Comparison of ENCODE assay signal across 7 mouse cellular contexts in genomic region chr17:33999341-34000149, GRCm38 (mm10). TPM values are rescaled to one million over a fixed set of nuclear protein-coding genes. Genes with fewer than 3 reads are reported as not detected.
DNase-seq lines count a peak whose midpoint lies in the region; ATAC-seq and TF ChIP-seq lines count a peak whose summit lies in the region.

No protein-coding gene starts in this region.

- no peak for TF ChIP-seq POLR2A in MEL (IDR thresholded peaks at IDR 0.05; ENCODE audit: control insufficient read depth in 1 of 2, insufficient read depth in 1 of 2, low read depth in 1 of 2, low read length in 2 of 2, poor library complexity in 1 of 2)
- TF ChIP-seq POLR2A in kidney, adult 2 months (IDR thresholded peaks at IDR 0.05; ENCODE audit: low read depth, low read length) = no peak

- no peak for ATAC-seq in forebrain, embryonic 15.5 days (replicated peaks)
- peak; percentile 28 for ATAC-seq in lung, postnatal 0 days
- ATAC-seq in stomach, embryonic 15.5 days (ENCODE audit: insufficient read depth, low FRiP score, low read depth) = peak; percentile 44; the same call in 1 of the 2 replicates

- no peak for TF ChIP-seq CTCF in MEL (IDR thresholded peaks at IDR 0.05 in 2 of 3, conservative IDR thresholded peaks at IDR 0.05 in 1 of 3; ENCODE audit: control insufficient read depth in 1 of 3, insufficient read depth in 1 of 3, low read depth in 2 of 3, low read length in 3 of 3, poor library complexity in 1 of 3, severe bottlenecking in 1 of 3)
- no peak for TF ChIP-seq CTCF in kidney, adult 2 months (conservative IDR thresholded peaks at IDR 0.05; ENCODE audit: insufficient read depth, insufficient read length, low read depth, low read length)
- TF ChIP-seq CTCF in lung, postnatal 0 days (IDR thresholded peaks at IDR 0.05) = no peak

- no peak for TF ChIP-seq EP300 in MEL (IDR thresholded peaks at IDR 0.05; ENCODE audit: low read depth in 1 of 2, low read length in 2 of 2)
- no peak for TF ChIP-seq EP300 in lung, postnatal 0 days (IDR thresholded peaks at IDR 0.05)

- no peaks in the 10 kb centered on the region for H3K9me3 ChIP-seq in MEL (replicated peaks; ENCODE audit: insufficient read depth, low read length)
- no peaks in the 10 kb centered on the region for H3K9me3 ChIP-seq in forebrain, embryonic 15.5 days
- no peaks in the 10 kb centered on the region for H3K9me3 ChIP-seq in lung, postnatal 0 days (ENCODE audit: low read length)
- no peaks in the 10 kb centered on the region for H3K9me3 ChIP-seq in stomach, embryonic 15.5 days

- H3K4me2 ChIP-seq in forebrain, embryonic 15.5 days (replicated peaks) = peak overlapping the region; percentile 75
- H3K4me2 ChIP-seq in lung, postnatal 0 days (replicated peaks; ENCODE audit: low read depth, low read length) = peak overlapping the region; percentile 93
- peak overlapping the region; percentile 100 for H3K4me2 ChIP-seq in stomach, embryonic 15.5 days

- WGBS in forebrain, embryonic 15.5 days = 2% methylated on average over 87 of the region's 87 CpGs
- WGBS in kidney, adult 2 months = 2% methylated on average over 87 of the region's 87 CpGs
- 2% methylated on average over 69 of the region's 87 CpGs for WGBS in lung, postnatal 0 days
- WGBS in stomach, embryonic 15.5 days = 3% methylated on average over 87 of the region's 87 CpGs

- peaks cover 2% of the 10 kb centered on the region for H3K79me2 ChIP-seq in MEL (ENCODE audit: control insufficient read depth, insufficient read depth, low read length, poor library complexity)

- H3K36me3 ChIP-seq in MEL (ENCODE audit: control insufficient read depth in 1 of 2, insufficient read depth in 2 of 2, low read length in 2 of 2) = no peaks in the 10 kb centered on the region
- H3K36me3 ChIP-seq in forebrain, embryonic 15.5 days = no peaks in the 10 kb centered on the region
- no peaks in the 10 kb centered on the region for H3K36me3 ChIP-seq in kidney, adult 2 months (ENCODE audit: control insufficient read depth, insufficient read depth, low read length)
- no peaks in the 10 kb centered on the region for H3K36me3 ChIP-seq in lung, postnatal 0 days (ENCODE audit: insufficient read depth, low read length)
- H3K36me3 ChIP-seq in stomach, embryonic 15.5 days = no peaks in the 10 kb centered on the region

- no peak for TF ChIP-seq RAD21 in MEL (IDR thresholded peaks at IDR 0.05; ENCODE audit: low read depth, low read length)

- no peaks in the 10 kb centered on the region for H3K27me3 ChIP-seq in MEL (ENCODE audit: control insufficient read depth in 1 of 2, insufficient read depth in 2 of 2, low read length in 2 of 2)
- H3K27me3 ChIP-seq in forebrain, embryonic 15.5 days = peaks cover 24% of the 10 kb centered on the region
- H3K27me3 ChIP-seq in kidney, adult 2 months (replicated peaks; ENCODE audit: control insufficient read depth, insufficient read depth, low read length) = no peaks in the 10 kb centered on the region
- no peaks in the 10 kb centered on the region for H3K27me3 ChIP-seq in lung, postnatal 0 days (replicated peaks; ENCODE audit: insufficient read depth, low read length)
- H3K27me3 ChIP-seq in stomach, embryonic 15.5 days (replicated peaks) = peaks cover 19% of the 10 kb centered on the region; the same call in 1 of the 2 replicates

- H3K4me3 ChIP-seq in MEL (ENCODE audit: control insufficient read depth in 1 of 2, insufficient read depth in 1 of 2, low read depth in 2 of 2, low read length in 2 of 2) = peak overlapping the region; percentile 81 to 83
- H3K4me3 ChIP-seq in forebrain, embryonic 15.5 days = peak overlapping the region; percentile 45
- H3K4me3 ChIP-seq in kidney, adult 2 months (ENCODE audit: insufficient read depth, low read depth, low read length) = peak overlapping the region; percentile 72
- H3K4me3 ChIP-seq in lung, postnatal 0 days (ENCODE audit: low read depth, low read length) = peak overlapping the region; percentile 73
- peak overlapping the region; percentile 59 for H3K4me3 ChIP-seq in stomach, embryonic 15.5 days (replicated peaks)

- H3K9ac ChIP-seq in MEL (ENCODE audit: control insufficient read depth, low read depth, low read length, poor library complexity, severe bottlenecking) = peak overlapping the region; percentile 84
- H3K9ac ChIP-seq in forebrain, embryonic 15.5 days (replicated peaks) = peak overlapping the region; percentile 47
- H3K9ac ChIP-seq in lung, postnatal 0 days (replicated peaks; ENCODE audit: low read depth) = peak overlapping the region; percentile 52
- peak overlapping the region; percentile 60 for H3K9ac ChIP-seq in stomach, embryonic 15.5 days

- no peak overlapping the region for H3K27ac ChIP-seq in MEL (ENCODE audit: control insufficient read depth, low read depth, low read length)
- H3K27ac ChIP-seq in forebrain, embryonic 15.5 days (replicated peaks) = no peak overlapping the region
- peak overlapping the region; percentile 6 for H3K27ac ChIP-seq in kidney, adult 2 months (ENCODE audit: insufficient read depth, low read depth, low read length)
- no peak overlapping the region for H3K27ac ChIP-seq in lung, postnatal 0 days (ENCODE audit: low read length)
- H3K27ac ChIP-seq in stomach, embryonic 15.5 days = no peak overlapping the region

- peak; percentile 69 for DNase-seq in CD4-positive, CD25-positive, alpha-beta regulatory T cell, adult 2 months (ENCODE audit: low read depth, low spot score)
- DNase-seq in MEL (ENCODE audit: low read depth, low spot score) = peak; percentile 51
- DNase-seq in kidney, adult 2 months = peak; percentile 59
- DNase-seq in lung, postnatal 0 days (ENCODE audit: low spot score) = peak; percentile 37
- DNase-seq in frontal cortex, postnatal 10 days (ENCODE audit: low spot score in 2 of 2) = no peak

- no peaks in the 10 kb centered on the region for H3K4me1 ChIP-seq in MEL (ENCODE audit: control insufficient read depth in 1 of 2, insufficient read depth in 2 of 2, low read length in 2 of 2)
- H3K4me1 ChIP-seq in forebrain, embryonic 15.5 days = peaks cover 15% of the 10 kb centered on the region
- H3K4me1 ChIP-seq in kidney, adult 2 months (ENCODE audit: control insufficient read depth, insufficient read depth, low read length) = no peaks in the 10 kb centered on the region
- H3K4me1 ChIP-seq in lung, postnatal 0 days (ENCODE audit: insufficient read depth, low read depth, low read length) = no peaks in the 10 kb centered on the region
- peaks cover 8% of the 10 kb centered on the region for H3K4me1 ChIP-seq in stomach, embryonic 15.5 days

TF ChIP-seq in MEL, 35 proteins besides CTCF, POLR2A, EP300 and RAD21 (continues in another document):
- TF ChIP-seq RCOR1 (IDR thresholded peaks at IDR 0.05; ENCODE audit: low read depth, low read length) (no peak), MAZ (IDR thresholded peaks at IDR 0.05; ENCODE audit: low read depth, low read length) (no peak), ZC3H11A (IDR thresholded peaks at IDR 0.05; ENCODE audit: low read depth, low read length) (no peak), TCF12 (IDR thresholded peaks at IDR 0.05; ENCODE audit: low read depth, low read length) (no peak)

RNA-seq across cellular contexts. Expression of gene H2-K1, which starts 0.6 kb away (rescaled TPM):
- 81.1 and 87.9 TPM in 2 replicates for total RNA-seq in MEL (2012; rRNA removed)
- 100 to 1,000 TPM in 1 of 2 experiments, not detected in 1; 113 TPM for polyA plus RNA-seq in MEL (2012; ENCODE audit: insufficient read depth in 1 of 2, insufficient read length in 2 of 2, low read depth in 1 of 2, low replicate concordance in 2 of 2, missing spikeins in 1 of 2)
- polyA plus RNA-seq in forebrain, embryonic 15.5 days (2015; fragmentation: Nextera tagmentation; extraction: Ambion mirVana) = 8.1 and 13.0 TPM in 2 replicates
- 1,162 and 1,255 TPM in 2 replicates for polyA plus RNA-seq in kidney, adult 2 months (2012; rRNA removed)
- 213 and 222 TPM in 2 replicates for polyA plus RNA-seq in lung, postnatal 0 days (2015; fragmentation: Nextera tagmentation; extraction: Ambion mirVana)
- 112 and 124 TPM in 2 replicates for polyA plus RNA-seq in stomach, embryonic 15.5 days (2015; fragmentation: Nextera tagmentation; extraction: Ambion mirVana)

RNA-seq across cellular contexts. Expression of gene Ring1, which starts 24.9 kb away (rescaled TPM):
- total RNA-seq in MEL (2012; rRNA removed) = 12.4 and 18.3 TPM in 2 replicates
- 10 to 100 TPM in 1 of 2 experiments, not detected in 1; 28.4 TPM for polyA plus RNA-seq in MEL (2012; ENCODE audit: insufficient read depth in 1 of 2, insufficient read length in 2 of 2, low read depth in 1 of 2, low replicate concordance in 2 of 2, missing spikeins in 1 of 2)
- polyA plus RNA-seq in forebrain, embryonic 15.5 days (2015; fragmentation: Nextera tagmentation; extraction: Ambion mirVana) = 21.9 and 22.9 TPM in 2 replicates
- polyA plus RNA-seq in kidney, adult 2 months (2012; rRNA removed) = 30.4 and 36.3 TPM in 2 replicates
- polyA plus RNA-seq in lung, postnatal 0 days (2015; fragmentation: Nextera tagmentation; extraction: Ambion mirVana) = 18.8 and 19.1 TPM in 2 replicates
- polyA plus RNA-seq in stomach, embryonic 15.5 days (2015; fragmentation: Nextera tagmentation; extraction: Ambion mirVana) = 19.3 and 21.0 TPM in 2 replicates

RNA-seq across cellular contexts. Expression of gene H2-Ke6, which starts 28.3 kb away (rescaled TPM):
- total RNA-seq in MEL (2012; rRNA removed) = 19.6 and 24.1 TPM in 2 replicates
- 10 to 100 TPM in 1 of 2 experiments, not detected in 1; 34.4 TPM for polyA plus RNA-seq in MEL (2012; ENCODE audit: insufficient read depth in 1 of 2, insufficient read length in 2 of 2, low read depth in 1 of 2, low replicate concordance in 2 of 2, missing spikeins in 1 of 2)
- polyA plus RNA-seq in forebrain, embryonic 15.5 days (2015; fragmentation: Nextera tagmentation; extraction: Ambion mirVana) = 64.4 and 74.3 TPM in 2 replicates
- polyA plus RNA-seq in kidney, adult 2 months (2012; rRNA removed) = 165 and 208 TPM in 2 replicates
- 57.9 and 59.8 TPM in 2 replicates for polyA plus RNA-seq in lung, postnatal 0 days (2015; fragmentation: Nextera tagmentation; extraction: Ambion mirVana)
- polyA plus RNA-seq in stomach, embryonic 15.5 days (2015; fragmentation: Nextera tagmentation; extraction: Ambion mirVana) = 50.8 and 58.4 TPM in 2 replicates

RNA-seq across cellular contexts. Expression of gene Slc39a7, which starts 31.9 kb away (rescaled TPM):
- 125 and 152 TPM in 2 replicates for total RNA-seq in MEL (2012; rRNA removed)
- 100 to 1,000 TPM in 1 of 2 experiments, not detected in 1; 150 TPM for polyA plus RNA-seq in MEL (2012; ENCODE audit: insufficient read depth in 1 of 2, insufficient read length in 2 of 2, low read depth in 1 of 2, low replicate concordance in 2 of 2, missing spikeins in 1 of 2)
- 148 and 156 TPM in 2 replicates for polyA plus RNA-seq in forebrain, embryonic 15.5 days (2015; fragmentation: Nextera tagmentation; extraction: Ambion mirVana)
- polyA plus RNA-seq in kidney, adult 2 months (2012; rRNA removed) = 90.4 and 106 TPM in 2 replicates
- polyA plus RNA-seq in lung, postnatal 0 days (2015; fragmentation: Nextera tagmentation; extraction: Ambion mirVana) = 130 and 131 TPM in 2 replicates
- polyA plus RNA-seq in stomach, embryonic 15.5 days (2015; fragmentation: Nextera tagmentation; extraction: Ambion mirVana) = 169 and 199 TPM in 2 replicates

RNA-seq across cellular contexts. Expression of gene Rxrb, which starts 32.1 kb away (rescaled TPM):
- 37.2 and 37.6 TPM in 2 replicates for total RNA-seq in MEL (2012; rRNA removed)
- 10 to 100 TPM in 1 of 2 experiments, not detected in 1; 63.4 TPM for polyA plus RNA-seq in MEL (2012; ENCODE audit: insufficient read depth in 1 of 2, insufficient read length in 2 of 2, low read depth in 1 of 2, low replicate concordance in 2 of 2, missing spikeins in 1 of 2)
- polyA plus RNA-seq in forebrain, embryonic 15.5 days (2015; fragmentation: Nextera tagmentation; extraction: Ambion mirVana) = 58.2 and 64.5 TPM in 2 replicates
- polyA plus RNA-seq in kidney, adult 2 months (2012; rRNA removed) = 49.3 and 59.2 TPM in 2 replicates
- 35.0 and 35.7 TPM in 2 replicates for polyA plus RNA-seq in lung, postnatal 0 days (2015; fragmentation: Nextera tagmentation; extraction: Ambion mirVana)
- 43.6 and 45.0 TPM in 2 replicates for polyA plus RNA-seq in stomach, embryonic 15.5 days (2015; fragmentation: Nextera tagmentation; extraction: Ambion mirVana)

Comparison
In these comparisons a context has a peak if more than half of its experiments do, and no peak if none do; other contexts are left out.
1. DNase-seq: peak in CD4-positive, CD25-positive, alpha-beta regulatory T cell, adult 2 months (single experiment), MEL (single experiment), kidney, adult 2 months (single experiment) and lung, postnatal 0 days (single experiment); none in frontal cortex, postnatal 10 days (0 of 2).
2. Peak in every context shown above with its lines, with median percentiles within 50 percentile points of each other: H3K4me3 ChIP-seq, H3K9ac ChIP-seq and H3K4me2 ChIP-seq.